Mouse (Mus musculus) testis, adult 2 months (tissue): ENCODE data around the gene Vars2. TPM values are rescaled to one million over a fixed set of nuclear protein-coding genes. Genes with fewer than 3 reads are reported as not detected.

Experiments
- H3K27ac ChIP-seq: fragments of 200-500 bp; 2 replicates; pipeline ENCODE4 v1.5.1; 2012; ENCODE audit warnings: low read depth, low read length; ENCODE audit not compliant: control insufficient read depth, insufficient read depth
- H3K27me3 ChIP-seq: fragments of 200-500 bp; 2 replicates; pipeline ENCODE4 v1.6.1; 2012; ENCODE audit warnings: mild to moderate bottlenecking, low read length, moderate library complexity; ENCODE audit not compliant: control insufficient read depth, insufficient read depth
- H3K36me3 ChIP-seq: fragments of 200-500 bp; 2 replicates; pipeline ENCODE4 v1.6.1; 2012; ENCODE audit warnings: mild to moderate bottlenecking, low read length; ENCODE audit not compliant: control insufficient read depth, insufficient read depth
- H3K4me1 ChIP-seq: fragments of 200-500 bp; 2 replicates; pipeline ENCODE4 v1.6.1; 2012; ENCODE audit warnings: low read length; ENCODE audit not compliant: control insufficient read depth, insufficient read depth
- H3K4me3 ChIP-seq: fragments of 200-500 bp; 2 replicates; pipeline ENCODE4 v1.5.1; 2012; ENCODE audit warnings: low read depth, mild to moderate bottlenecking, low read length, moderate library complexity, mixed read lengths; ENCODE audit not compliant: control insufficient read depth
- CTCF ChIP-seq: fragments of 200-500 bp; IDR thresholded peaks from 2 replicates; pipeline ENCODE4 v1.5.1; 2012; ENCODE audit warnings: low read depth, mild to moderate bottlenecking, inconsistent platforms, low read length, moderate library complexity; ENCODE audit not compliant: control insufficient read depth, insufficient read depth, insufficient replicate concordance
- POLR2A ChIP-seq: fragments of 200-500 bp; IDR thresholded peaks from 2 replicates; pipeline ENCODE4 v1.6.1; 2012; ENCODE audit warnings: low read depth, mild to moderate bottlenecking, inconsistent platforms, low read length, moderate library complexity; ENCODE audit not compliant: control insufficient read depth
- polyA plus RNA-seq: library from polyadenylated mRNA; depleted of rRNA; stranded (reverse); fragments of >200 nt; gene quantifications from 2 replicates; pipeline ENCODE4 v1.2.3, GENCODE M21; 2012

Vars2 gene
- polyA plus RNA-seq, 1 experiment, result 9.5 TPM

GRCm38 (mm10) chr17:35693906-35694305 is 26.5 kb upstream of the Vars2 start:
- Histone ChIP-seq H3K27ac (no peak overlapping the region), H3K4me3 (no peak overlapping the region), H3K4me1 (peaks cover 6% of the 10 kb centered on the region), H3K36me3 (no peaks in the 10 kb centered on the region), H3K27me3 (no peaks in the 10 kb centered on the region)
- TF ChIP-seq POLR2A, result no peak
- TF ChIP-seq CTCF, result no peak

- Histone ChIP-seq H3K4me3 (no peak overlapping the region), H3K27me3 (no peaks in the 10 kb centered on the region), H3K27ac (no peak overlapping the region), H3K4me1 (peaks cover 1% of the 10 kb centered on the region), H3K36me3 (no peaks in the 10 kb centered on the region)
- no peak for TF ChIP-seq CTCF
- no peak for TF ChIP-seq POLR2A
Measured at GRCm38 (mm10) chr17:35692368-35692767, 25.0 kb upstream of the Vars2 start.

- no peaks in the 10 kb centered on the region for H3K36me3 ChIP-seq
- no peaks in the 10 kb centered on the region for H3K4me1 ChIP-seq
- TF ChIP-seq POLR2A, result no peak
- no peak for TF ChIP-seq CTCF
- no peaks in the 10 kb centered on the region for H3K27me3 ChIP-seq
- no peak overlapping the region for H3K4me3 ChIP-seq
- H3K27ac ChIP-seq, result no peak overlapping the region
Measured at GRCm38 (mm10) chr17:35691811-35692210, 24.4 kb upstream of the Vars2 start.

- H3K27ac ChIP-seq, result no peak overlapping the region
- no peaks in the 10 kb centered on the region for H3K27me3 ChIP-seq
- H3K36me3 ChIP-seq, result no peaks in the 10 kb centered on the region
- peaks cover 2% of the 10 kb centered on the region for H3K4me1 ChIP-seq
- no peak overlapping the region for H3K4me3 ChIP-seq
- TF ChIP-seq CTCF (no peak), POLR2A (no peak)
Measured at GRCm38 (mm10) chr17:35689936-35690645, 22.7 kb upstream of the Vars2 start.

GRCm38 (mm10) chr17:35688347-35689175 is 21.2 kb upstream of the Vars2 start:
- no peak overlapping the region for H3K27ac ChIP-seq
- no peaks in the 10 kb centered on the region for H3K36me3 ChIP-seq
- peaks cover 4% of the 10 kb centered on the region for H3K4me1 ChIP-seq
- H3K27me3 ChIP-seq, result no peaks in the 10 kb centered on the region
- TF ChIP-seq CTCF (no peak), POLR2A (no peak)
- no peak overlapping the region for H3K4me3 ChIP-seq

- no peak for TF ChIP-seq POLR2A
- TF ChIP-seq CTCF, result no peak
- Histone ChIP-seq H3K4me1 (peaks cover 4% of the 10 kb centered on the region), H3K27ac (no peak overlapping the region), H3K36me3 (no peaks in the 10 kb centered on the region), H3K4me3 (peak overlapping the region; percentile 8), H3K27me3 (no peaks in the 10 kb centered on the region)
Measured at GRCm38 (mm10) chr17:35685061-35685460, 17.7 kb upstream of the Vars2 start.

GRCm38 (mm10) chr17:35681986-35682385 is 14.6 kb upstream of the Vars2 start:
- H3K27ac ChIP-seq, result no peak overlapping the region
- no peak overlapping the region for H3K4me3 ChIP-seq
- TF ChIP-seq POLR2A, result no peak
- TF ChIP-seq CTCF, result no peak
- H3K27me3 ChIP-seq, result no peaks in the 10 kb centered on the region
- H3K4me1 ChIP-seq, result peaks cover 4% of the 10 kb centered on the region
- no peaks in the 10 kb centered on the region for H3K36me3 ChIP-seq
